Mouse (Mus musculus) myocyte (in vitro differentiated cells): ENCODE data around the gene Lyst. TPM values are rescaled to one million over a fixed set of nuclear protein-coding genes. Genes with fewer than 3 reads are reported as not detected.

Experiments
- H3K27me3 ChIP-seq: one replicate; pipeline ENCODE4 v1.6.1; 2011; ENCODE audit not compliant: control insufficient read depth, insufficient read depth, insufficient read length
- H3K36me3 ChIP-seq: one replicate; pipeline ENCODE4 v1.6.1; 2011; ENCODE audit not compliant: control insufficient read depth, insufficient read depth
- H3K4me2 ChIP-seq: one replicate; pipeline ENCODE4 v1.6.1; 2011; ENCODE audit warnings: low read depth, control low read depth
- H3K4me3 ChIP-seq: one replicate; pipeline ENCODE4 v1.5.1; 2011; ENCODE audit warnings: mild to moderate bottlenecking, control low read depth, moderate library complexity
- H3K79me2 ChIP-seq: one replicate; pipeline ENCODE4 v1.6.1; 2011; ENCODE audit not compliant: control insufficient read depth, insufficient read depth
- H3ac ChIP-seq: one replicate; pipeline ENCODE4 v1.6.1; 2011; ENCODE audit not compliant: control insufficient read depth, insufficient read length
- CEBPB ChIP-seq: IDR thresholded peaks from 2 replicates; pipeline ENCODE4 v1.6.1; 2011; ENCODE audit warnings: mild to moderate bottlenecking, moderate library complexity; ENCODE audit not compliant: poor library complexity, insufficient read depth, severe bottlenecking
- E2F4 ChIP-seq: IDR thresholded peaks from one replicate; pipeline ENCODE4 v1.6.1; 2011; ENCODE audit warnings: mild to moderate bottlenecking, control low read depth, moderate library complexity; ENCODE audit not compliant: insufficient read depth
- MAX ChIP-seq: IDR thresholded peaks from one replicate; pipeline ENCODE4 v1.6.1; 2011; ENCODE audit warnings: low read depth, mild to moderate bottlenecking, control low read depth
- MYOD1 ChIP-seq, 3 experiments: IDR thresholded peaks; one replicate each; pipeline ENCODE4 v1.6.1; 2011; ENCODE audit warnings: control low read depth in 2 of 3, low read depth in 2 of 3, mild to moderate bottlenecking in 2 of 3, moderate library complexity in 1 of 3; ENCODE audit not compliant: insufficient read length in 2 of 3, control insufficient read depth in 1 of 3
- MYOG ChIP-seq, 3 experiments: IDR thresholded peaks; one replicate each; pipeline ENCODE4 v1.6.1; 2011; ENCODE audit warnings: control low read depth in 2 of 3, low read depth in 2 of 3, mild to moderate bottlenecking in 2 of 3; ENCODE audit not compliant: insufficient read length in 2 of 3, control insufficient read depth in 1 of 3, insufficient read depth in 1 of 3
- POLR2A ChIP-seq: IDR thresholded peaks from one replicate; pipeline ENCODE4 v1.6.1; 2011; ENCODE audit warnings: low read depth, mild to moderate bottlenecking, control low read depth, moderate library complexity; ENCODE audit not compliant: insufficient read length
- POLR2AphosphoS2 ChIP-seq: IDR thresholded peaks from one replicate; pipeline ENCODE4 v1.6.1; 2011; ENCODE audit warnings: low read depth, control low read depth; ENCODE audit not compliant: insufficient read length
- REST ChIP-seq: IDR thresholded peaks from one replicate; pipeline ENCODE4 v1.6.1; 2011; ENCODE audit warnings: mild to moderate bottlenecking, control low read depth, moderate library complexity; ENCODE audit not compliant: insufficient read depth, insufficient read length
- SRF ChIP-seq: IDR thresholded peaks from one replicate; pipeline ENCODE4 v1.6.1; 2011; ENCODE audit warnings: low read depth; ENCODE audit not compliant: control insufficient read depth, insufficient read length
- TCF12 ChIP-seq: IDR thresholded peaks from one replicate; pipeline ENCODE4 v1.6.1; 2011; ENCODE audit warnings: mild to moderate bottlenecking, control low read depth; ENCODE audit not compliant: poor library complexity, insufficient read depth, severe bottlenecking
- TCF3 ChIP-seq: IDR thresholded peaks from one replicate; pipeline ENCODE4 v1.6.1; 2011; ENCODE audit warnings: low read depth, control low read depth; ENCODE audit not compliant: insufficient read length
- USF1 ChIP-seq: IDR thresholded peaks from one replicate; pipeline ENCODE4 v1.6.1; 2011; ENCODE audit warnings: low read depth, mild to moderate bottlenecking, control low read depth, moderate library complexity
- polyA plus RNA-seq: library from polyadenylated mRNA; unstranded; fragments of >200 nt; fragmentation: generic; extraction: Trizol; gene quantifications from one replicate; pipeline ENCODE4 v1.2.1, GENCODE M21; 2012; ENCODE audit warnings: missing spikeins

The Lyst gene
- polyA plus RNA-seq, 1 experiment: 3.6 TPM

GRCm38 (mm10) chr13:13824946-13825345, 234.7 kb downstream of the Lyst start:
- Histone ChIP-seq H3K4me2 (no peak overlapping the region), H3K27me3 (peaks cover 6% of the 10 kb centered on the region), H3K79me2 (no peaks in the 10 kb centered on the region), H3K4me3 (no peak overlapping the region), H3ac (no peak overlapping the region), H3K36me3 (no peaks in the 10 kb centered on the region)
- no peak for TF ChIP-seq SRF
- TF ChIP-seq MYOG (IDR thresholded peaks at IDR 0.05; ENCODE audit: control insufficient read depth in 1 of 3, insufficient read depth in 1 of 3, insufficient read length in 2 of 3, low read depth in 2 of 3): no peak
- no peak for TF ChIP-seq USF1
- no peak for TF ChIP-seq TCF12
- TF ChIP-seq E2F4: no peak
- TF ChIP-seq REST: no peak
- TF ChIP-seq MAX: no peak
- TF ChIP-seq CEBPB: no peak
- TF ChIP-seq POLR2AphosphoS2: no peak
- TF ChIP-seq MYOD1 (IDR thresholded peaks at IDR 0.05; ENCODE audit: control insufficient read depth in 1 of 3, insufficient read length in 2 of 3, low read depth in 2 of 3): no peak

GRCm38 (mm10) chr13:13826533-13826932, 236.3 kb downstream of the Lyst start:
- no peak overlapping the region for H3K4me3 ChIP-seq
- no peak for TF ChIP-seq SRF
- no peak for TF ChIP-seq REST
- no peak for TF ChIP-seq USF1
- TF ChIP-seq POLR2AphosphoS2: no peak
- TF ChIP-seq E2F4: no peak
- TF ChIP-seq MYOD1 (IDR thresholded peaks at IDR 0.05; ENCODE audit: control insufficient read depth in 1 of 3, insufficient read length in 2 of 3, low read depth in 2 of 3): no peak
- no peak for TF ChIP-seq MAX
- no peak for TF ChIP-seq TCF12
- no peak for TF ChIP-seq TCF3

GRCm38 (mm10) chr13:13828125-13828524, 237.9 kb downstream of the Lyst start:
- Histone ChIP-seq H3K4me3 (no peak overlapping the region), H3K79me2 (no peaks in the 10 kb centered on the region), H3K4me2 (no peak overlapping the region), H3ac (no peak overlapping the region), H3K27me3 (no peaks in the 10 kb centered on the region), H3K36me3 (no peaks in the 10 kb centered on the region)
- no peak for TF ChIP-seq REST
- TF ChIP-seq MAX: no peak
- TF ChIP-seq CEBPB: no peak
- no peak for TF ChIP-seq POLR2AphosphoS2
- TF ChIP-seq TCF12: no peak
- TF ChIP-seq SRF: no peak
- no peak for TF ChIP-seq TCF3
- TF ChIP-seq MYOG (IDR thresholded peaks at IDR 0.05; ENCODE audit: control insufficient read depth in 1 of 3, insufficient read depth in 1 of 3, insufficient read length in 2 of 3, low read depth in 2 of 3): no peak
- no peak for TF ChIP-seq USF1
- no peak for TF ChIP-seq MYOD1 (IDR thresholded peaks at IDR 0.05; ENCODE audit: control insufficient read depth in 1 of 3, insufficient read length in 2 of 3, low read depth in 2 of 3)
- TF ChIP-seq POLR2A: no peak
- TF ChIP-seq E2F4: no peak

More at GRCm38 (mm10) chr13:13826533-13826932, 236.3 kb downstream of the Lyst start:
- Histone ChIP-seq H3K4me2 (no peak overlapping the region), H3K79me2 (no peaks in the 10 kb centered on the region), H3ac (no peak overlapping the region), H3K36me3 (no peaks in the 10 kb centered on the region), H3K27me3 (no peaks in the 10 kb centered on the region)

Other genes with a start within 250 kb of the Lyst start
- 20.1 TPM for gene Gpr137b, start 196.4 kb upstream of the Lyst start, polyA plus RNA-seq
- gene Nid1, start 152.8 kb upstream of the Lyst start, polyA plus RNA-seq: 52.1 TPM
- 0.56 TPM for gene Gng4, start 193.7 kb downstream of the Lyst start, polyA plus RNA-seq